Mouse (Mus musculus) C2C12 (cell line): ENCODE data around the gene Siah1a. TPM values are rescaled to one million over a fixed set of nuclear protein-coding genes. Genes with fewer than 3 reads are reported as not detected.

Source experiments
- H3K27me3 ChIP-seq: one replicate; pipeline ENCODE4 v1.6.1; 2011; ENCODE audit not compliant: control insufficient read depth, insufficient read depth, insufficient read length
- H3K36me3 ChIP-seq: one replicate; pipeline ENCODE4 v1.6.1; 2011; ENCODE audit not compliant: control insufficient read depth, insufficient read depth
- H3K4me3 ChIP-seq: one replicate; pipeline ENCODE4 v1.5.1; 2011; ENCODE audit warnings: mild to moderate bottlenecking, control low read depth; ENCODE audit not compliant: poor library complexity, insufficient read depth, severe bottlenecking
- H3K79me2 ChIP-seq: one replicate; pipeline ENCODE4 v1.6.1; 2011; ENCODE audit not compliant: control insufficient read depth, insufficient read depth
- H3K79me3 ChIP-seq: one replicate; pipeline ENCODE4 v1.6.1; 2011; ENCODE audit warnings: low read depth, control low read depth
- H3ac ChIP-seq: one replicate; pipeline ENCODE3; 2011; ENCODE audit warnings: low read depth; ENCODE audit not compliant: control insufficient read depth, insufficient read length
- CEBPB ChIP-seq: IDR thresholded peaks from one replicate; pipeline ENCODE4 v1.6.1; 2011; ENCODE audit warnings: low read depth, mild to moderate bottlenecking, control low read depth, moderate library complexity
- CTCF ChIP-seq: IDR thresholded peaks from one replicate; pipeline ENCODE4 v1.5.1; 2011; ENCODE audit not compliant: control insufficient read depth, insufficient read depth, insufficient read length
- FOSL1 ChIP-seq: IDR thresholded peaks from one replicate; pipeline ENCODE4 v1.8.0; 2011; ENCODE audit warnings: mild to moderate bottlenecking, low read length; ENCODE audit not compliant: poor library complexity, insufficient read depth, severe bottlenecking
- MAX ChIP-seq: IDR thresholded peaks from one replicate; pipeline ENCODE4 v1.6.1; 2011; ENCODE audit warnings: mild to moderate bottlenecking, control low read depth
- MYOD1 ChIP-seq: IDR thresholded peaks from one replicate; pipeline ENCODE4 v1.6.1; 2011; ENCODE audit warnings: low read depth; ENCODE audit not compliant: control insufficient read depth, insufficient read length
- MYOG ChIP-seq: IDR thresholded peaks from one replicate; pipeline ENCODE4 v1.6.1; 2011; ENCODE audit not compliant: control insufficient read depth, insufficient read length; ENCODE audit errors: extremely low read depth
- USF1 ChIP-seq: IDR thresholded peaks from one replicate; pipeline ENCODE4 v1.6.1; 2011; ENCODE audit warnings: low read depth, mild to moderate bottlenecking, control low read depth, moderate library complexity
- polyA plus RNA-seq: library from polyadenylated mRNA; unstranded; fragments of >200 nt; fragmentation: generic; extraction: Trizol; gene quantifications from one replicate; pipeline ENCODE4 v1.2.1, GENCODE M21; 2012; ENCODE audit warnings: missing spikeins

The Siah1a gene
- polyA plus RNA-seq, 1 experiment: 9.1 TPM

DNA sequence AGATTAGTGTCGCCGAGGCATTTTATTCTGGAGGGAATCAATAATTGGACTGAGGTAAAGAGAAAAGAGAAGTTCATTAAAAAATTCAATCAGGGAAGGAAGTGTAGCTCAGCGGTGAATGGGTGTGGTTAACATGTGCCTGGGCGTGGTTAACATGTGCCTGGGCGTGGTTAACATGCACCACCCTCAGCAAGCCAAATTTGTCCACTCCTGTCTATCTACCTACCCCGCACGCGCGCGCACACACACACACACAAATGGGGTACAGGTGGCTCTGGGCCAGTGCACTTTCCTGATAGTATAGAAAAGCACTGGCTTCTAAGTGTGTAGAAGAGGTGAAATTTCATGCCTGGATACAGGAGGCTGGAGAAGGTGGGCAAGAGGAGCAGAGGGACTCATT is 19.4 kb upstream of the Siah1a start:
- no peaks in the 10 kb centered on the region for H3K36me3 ChIP-seq
- H3K27me3 ChIP-seq: no peaks in the 10 kb centered on the region
- H3ac ChIP-seq: no peak overlapping the region
- no peaks in the 10 kb centered on the region for H3K79me2 ChIP-seq
- H3K79me3 ChIP-seq: no peaks in the 10 kb centered on the region
- H3K4me3 ChIP-seq: no peak overlapping the region
- TF ChIP-seq CTCF: no peak
- TF ChIP-seq MYOG: no peak
- no peak for TF ChIP-seq USF1
- TF ChIP-seq MYOD1: no peak
- no peak for TF ChIP-seq FOSL1
- no peak for TF ChIP-seq MAX

DNA sequence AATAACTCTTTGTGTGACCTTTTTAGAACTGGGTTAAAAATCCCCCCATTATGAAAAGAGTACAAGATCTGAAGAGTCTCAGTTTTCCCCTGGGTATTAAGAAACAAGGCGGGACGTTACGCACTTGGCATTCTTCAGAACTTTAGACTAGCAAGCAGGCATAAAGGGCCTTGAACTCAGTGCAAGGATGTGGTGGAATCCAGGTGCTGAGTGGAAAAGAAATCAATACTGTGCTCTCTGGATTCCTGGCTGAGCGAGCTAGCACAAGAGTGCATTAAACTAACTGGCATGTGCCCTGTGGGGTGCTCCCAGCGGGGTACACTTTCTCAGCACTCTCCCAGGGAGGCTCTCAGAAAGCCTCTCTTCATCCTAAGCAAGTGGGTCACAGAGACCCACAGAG is 17.1 kb upstream of the Siah1a start:
- no peak for TF ChIP-seq MAX
- TF ChIP-seq USF1: no peak
- no peak for TF ChIP-seq MYOD1
- TF ChIP-seq MYOG: no peak
- no peak for TF ChIP-seq FOSL1
- TF ChIP-seq CTCF: no peak
- no peak for TF ChIP-seq CEBPB
- no peaks in the 10 kb centered on the region for H3K27me3 ChIP-seq
- no peak overlapping the region for H3K4me3 ChIP-seq
- H3K79me2 ChIP-seq: no peaks in the 10 kb centered on the region
- no peak overlapping the region for H3ac ChIP-seq
- no peaks in the 10 kb centered on the region for H3K36me3 ChIP-seq
- H3K79me3 ChIP-seq: no peaks in the 10 kb centered on the region

DNA sequence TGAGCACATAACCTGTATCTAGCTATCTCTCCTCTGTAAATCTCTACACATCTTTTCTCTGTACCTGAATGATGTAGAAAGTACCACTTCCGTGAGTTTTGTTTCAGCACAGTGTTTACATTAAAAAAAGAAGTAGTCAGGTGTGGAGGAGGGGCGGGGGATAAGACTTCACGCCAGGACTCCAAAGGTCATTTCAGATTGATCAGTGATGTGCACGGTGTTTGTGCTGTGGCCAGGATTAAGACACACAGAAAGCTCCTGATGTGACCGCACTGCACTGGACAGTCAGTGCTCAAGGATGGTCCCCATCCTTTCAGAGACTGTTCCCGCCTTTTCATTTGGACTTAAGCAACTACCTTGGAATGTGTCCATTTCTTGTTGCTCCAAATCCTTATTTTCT is 15.0 kb upstream of the Siah1a start:
- H3K27me3 ChIP-seq: no peaks in the 10 kb centered on the region
- H3K4me3 ChIP-seq: no peak overlapping the region
- no peak overlapping the region for H3ac ChIP-seq
- TF ChIP-seq USF1 (no peak), MYOD1 (no peak)
- H3K79me2 ChIP-seq: no peaks in the 10 kb centered on the region
- H3K36me3 ChIP-seq: no peaks in the 10 kb centered on the region
- no peaks in the 10 kb centered on the region for H3K79me3 ChIP-seq

DNA sequence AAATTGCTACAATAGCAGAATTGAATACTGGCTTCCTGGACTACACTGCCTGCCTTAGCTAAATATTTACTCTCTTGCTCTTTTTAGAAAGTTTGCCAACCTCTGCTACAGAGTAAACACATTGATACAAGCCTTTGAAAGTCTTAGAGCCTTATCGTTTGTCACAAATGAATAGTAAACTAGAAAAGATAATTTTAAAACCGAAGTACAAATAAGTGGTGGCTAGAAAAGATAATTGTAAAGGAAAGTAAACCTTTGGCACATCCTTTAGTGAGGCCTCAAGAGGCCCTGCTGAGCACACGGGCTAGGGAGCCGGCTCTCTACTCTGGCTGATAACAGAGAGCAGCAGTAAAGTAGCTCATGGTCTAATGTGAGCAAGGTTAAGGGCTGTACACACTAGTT is 13.4 kb upstream of the Siah1a start:
- Histone ChIP-seq H3K79me2 (no peaks in the 10 kb centered on the region), H3K4me3 (no peak overlapping the region), H3K79me3 (no peaks in the 10 kb centered on the region), H3ac (no peak overlapping the region), H3K27me3 (no peaks in the 10 kb centered on the region), H3K36me3 (no peaks in the 10 kb centered on the region)
- TF ChIP-seq MYOD1 (no peak), USF1 (no peak), MAX (no peak)

DNA sequence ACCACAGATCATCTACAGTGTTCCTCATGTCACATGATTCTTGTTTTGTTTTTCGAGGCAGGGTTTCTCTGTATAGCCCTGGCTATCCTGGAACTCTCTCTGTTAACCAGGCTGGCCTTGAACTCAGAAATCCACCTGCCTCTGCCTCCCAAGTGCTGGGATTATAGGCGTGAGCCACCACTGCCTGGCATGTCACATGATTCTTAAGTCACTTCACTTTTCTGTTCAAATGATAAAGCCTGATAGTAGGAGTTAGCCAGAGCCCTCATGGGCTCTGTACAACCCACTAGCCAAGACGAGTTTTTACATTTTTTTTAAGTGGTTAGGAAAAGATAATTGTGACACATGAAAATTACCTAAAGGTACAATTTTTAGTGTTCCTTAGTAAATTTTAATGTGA is 12.9 kb upstream of the Siah1a start:
- no peaks in the 10 kb centered on the region for H3K79me2 ChIP-seq
- TF ChIP-seq FOSL1: no peak
- TF ChIP-seq MYOG: no peak
- no peak for TF ChIP-seq CTCF
- no peak for TF ChIP-seq MYOD1
- TF ChIP-seq CEBPB: no peak
- no peak for TF ChIP-seq USF1
- TF ChIP-seq MAX: no peak
- no peaks in the 10 kb centered on the region for H3K27me3 ChIP-seq
- H3K4me3 ChIP-seq: no peak overlapping the region
- no peak overlapping the region for H3ac ChIP-seq
- H3K79me3 ChIP-seq: no peaks in the 10 kb centered on the region
- H3K36me3 ChIP-seq: no peaks in the 10 kb centered on the region

DNA sequence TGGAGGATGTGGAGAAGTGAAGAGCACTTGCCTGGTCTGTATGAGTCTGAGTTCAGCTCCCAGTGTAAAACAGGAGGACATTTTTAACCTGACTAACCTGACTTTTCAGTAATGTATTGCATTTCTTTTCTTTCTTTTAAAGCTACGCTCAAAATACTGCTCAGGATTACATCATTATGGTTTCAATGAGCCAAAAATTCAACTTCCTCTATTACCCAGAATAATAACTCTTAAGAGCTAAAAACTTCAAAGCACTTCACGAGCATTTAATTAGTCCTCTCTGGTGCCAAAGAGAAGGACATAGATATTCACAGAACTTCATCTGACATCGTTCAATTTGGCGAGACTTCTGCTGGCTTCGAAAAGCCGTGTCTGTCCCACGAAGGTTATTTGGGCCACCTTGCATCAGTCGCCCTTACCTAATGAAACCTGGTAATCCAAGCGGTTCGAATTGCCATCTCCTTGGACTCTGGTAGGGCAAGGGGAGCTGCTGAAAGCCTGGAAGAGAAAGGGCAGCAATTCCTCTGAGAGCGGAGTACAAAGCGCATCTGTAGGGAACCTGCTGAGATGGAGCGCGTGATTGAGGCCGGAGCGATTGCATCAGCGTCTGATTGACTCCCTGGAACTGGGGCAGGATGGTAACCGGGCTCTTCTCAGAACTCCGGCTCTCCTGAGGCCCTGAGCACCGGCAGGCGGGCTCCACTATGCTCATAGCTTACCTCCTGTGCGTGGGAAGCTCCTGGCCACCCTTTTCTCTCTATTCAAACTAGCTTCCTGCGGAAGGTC is 11.4 kb upstream of the Siah1a start:
- Histone ChIP-seq H3K79me2 (no peaks in the 10 kb centered on the region), H3K27me3 (no peaks in the 10 kb centered on the region), H3ac (no peak overlapping the region), H3K36me3 (no peaks in the 10 kb centered on the region), H3K79me3 (no peaks in the 10 kb centered on the region), H3K4me3 (no peak overlapping the region)
- TF ChIP-seq CTCF (no peak), USF1 (no peak), CEBPB (no peak), FOSL1 (no peak), MAX (no peak), MYOD1 (no peak), MYOG (no peak)
